Mouse (Mus musculus) small intestine, adult 2 months (tissue): Measurements from ENCODE around the gene Slc22a5.
"Not testable (repeated sequence)": the region's sequence is repeated elsewhere in the genome, so short reads cannot be mapped to it uniquely, and the experiment has no call there.

Experiments
- CTCF ChIP-seq: fragments of 200-500 bp; IDR thresholded peaks from 2 replicates; pipeline ENCODE4 v1.5.1; 2012; ENCODE audit warnings: low read depth, mild to moderate bottlenecking, control low read depth, inconsistent platforms, low read length, moderate library complexity, mixed read lengths; ENCODE audit not compliant: insufficient replicate concordance, insufficient read length; ENCODE audit errors: extremely low read depth
- POLR2A ChIP-seq: fragments of 200-500 bp; IDR thresholded peaks from 2 replicates; pipeline ENCODE4 v1.6.1; 2012; ENCODE audit warnings: low read depth, mild to moderate bottlenecking, control low read depth, inconsistent platforms, low read length, moderate library complexity

- not testable (repeated sequence) for TF ChIP-seq POLR2A, CTCF
Measured at GRCm38 (mm10) chr11:53931944-53932318, 40.5 kb upstream of the Slc22a5 start.
